Comparison of ENCODE assay signal across 12 mouse cellular contexts in the genomic region with DNA sequence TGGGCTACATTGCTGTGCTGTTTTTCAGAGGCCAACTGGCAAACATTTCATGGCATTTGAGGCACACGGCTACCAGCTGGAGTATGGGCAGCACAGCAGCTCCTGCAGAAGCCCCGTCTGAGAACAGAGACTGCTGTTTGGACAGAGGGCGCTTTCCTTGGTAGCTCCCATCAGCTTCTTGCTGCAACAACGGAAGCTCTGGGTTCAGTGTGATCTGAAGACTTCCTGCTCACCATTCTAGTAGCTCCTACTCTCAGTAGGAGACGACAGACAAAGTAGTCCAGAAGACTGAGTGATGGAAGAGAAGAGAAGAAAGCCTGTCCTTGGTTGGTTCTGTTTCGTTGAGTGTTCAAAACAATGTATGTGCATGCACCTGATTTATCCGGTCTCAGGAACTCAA. TPM values are rescaled to one million over a fixed set of nuclear protein-coding genes. Genes with fewer than 3 reads are reported as not detected.
DNase-seq lines count a peak whose midpoint lies in the region; ATAC-seq and TF ChIP-seq lines count a peak whose summit lies in the region.
"Had no signal": no experiment of that assay in that cellular context is flagged by ENCODE, and none has a peak within 500 bp of the region (broad histone marks: within the 10 kb centered on the region; RNA-seq: fewer than 3 reads in every experiment).

No protein-coding gene starts in this region.

- WGBS in lung, embryonic 16.5 days = 73% methylated on average over 7 of the region's 7 CpGs
- WGBS in lung, adult 2 months = 33% methylated on average over 7 of the region's 7 CpGs
- WGBS in hindbrain, embryonic 12.5 days = 83% methylated on average over 7 of the region's 7 CpGs

- peaks cover 16% of the 10 kb centered on the region for H3K4me1 ChIP-seq in lung, embryonic 16.5 days (replicated peaks; ENCODE audit: control insufficient read depth, insufficient read depth, low read length)
- H3K4me1 ChIP-seq in lung, adult 2 months (ENCODE audit: control insufficient read depth, insufficient read depth, low read length) = peaks cover 22% of the 10 kb centered on the region
- H3K4me1 ChIP-seq in cortical plate, adult 2 months (ENCODE audit: control insufficient read depth, insufficient read depth, low read length) = peaks cover 14% of the 10 kb centered on the region
- no peaks in the 10 kb centered on the region for H3K4me1 ChIP-seq in hindbrain, embryonic 12.5 days

- no peak for TF ChIP-seq CTCF in lung, adult 2 months (IDR thresholded peaks at IDR 0.05; ENCODE audit: insufficient read depth, low read length)
- TF ChIP-seq CTCF in cortical plate, adult 2 months (IDR thresholded peaks at IDR 0.05; ENCODE audit: extremely low read depth, insufficient read depth, low read length) = no peak

- H3K9me3 ChIP-seq in lung, embryonic 16.5 days (ENCODE audit: control insufficient read depth, low read length) = no peaks in the 10 kb centered on the region
- no peaks in the 10 kb centered on the region for H3K9me3 ChIP-seq in hindbrain, embryonic 12.5 days (replicated peaks)
- H3K9me3 ChIP-seq: embryonic facial prominence, embryonic 13.5 days; heart, embryonic 15.5 days; intestine, embryonic 15.5 days; limb, embryonic 13.5 days had no signal

- ATAC-seq in lung, embryonic 16.5 days (ENCODE audit: low read depth) = no peak
- peak; percentile 25 for ATAC-seq in megakaryocyte-erythroid progenitor cell, adult 5-6 weeks (replicated peaks; ENCODE audit: low FRiP score, low TSS enrichment, poor library complexity, severe bottlenecking)
- no peak for ATAC-seq in hindbrain, embryonic 12.5 days (ENCODE audit: low FRiP score)

- H3K9ac ChIP-seq in lung, embryonic 16.5 days (ENCODE audit: low read length) = no peak overlapping the region
- no peak overlapping the region for H3K9ac ChIP-seq in hindbrain, embryonic 12.5 days
- H3K9ac ChIP-seq: embryonic facial prominence, embryonic 13.5 days; heart, embryonic 15.5 days; intestine, embryonic 15.5 days; limb, embryonic 13.5 days had no signal

- peak overlapping the region; percentile 31; the same call in 1 of the 2 replicates for H3K27ac ChIP-seq in lung, embryonic 16.5 days (ENCODE audit: low read length)
- peak overlapping the region; percentile 80; the same call in 1 of the 2 replicates for H3K27ac ChIP-seq in cortical plate, adult 2 months (ENCODE audit: insufficient read depth, low read length)
- H3K27ac ChIP-seq in hindbrain, embryonic 12.5 days = no peak overlapping the region
- H3K27ac ChIP-seq: embryonic facial prominence, embryonic 13.5 days; heart, embryonic 15.5 days; intestine, embryonic 15.5 days; limb, embryonic 13.5 days had no signal

- no peak overlapping the region for H3K4me2 ChIP-seq in lung, embryonic 16.5 days (ENCODE audit: low read depth, low read length)
- no peak overlapping the region for H3K4me2 ChIP-seq in hindbrain, embryonic 12.5 days (replicated peaks)
- H3K4me2 ChIP-seq: embryonic facial prominence, embryonic 13.5 days; heart, embryonic 15.5 days; intestine, embryonic 15.5 days; limb, embryonic 13.5 days had no signal

- DNase-seq in lung, adult 2 months = no peak
- peak; percentile 63 for DNase-seq in ES-CJ7 (ENCODE audit: low read depth, low spot score)
- DNase-seq in urinary bladder, postnatal 10 days (ENCODE audit: low spot score) = no peak
- DNase-seq in cerebellum, adult 11-12 months = no peak

- no peak for TF ChIP-seq POLR2A in lung, adult 2 months (IDR thresholded peaks at IDR 0.05; ENCODE audit: borderline replicate concordance, extremely low read depth, low read depth, low read length)
- TF ChIP-seq POLR2A in cortical plate, adult 2 months (IDR thresholded peaks at IDR 0.05; ENCODE audit: extremely low read depth, insufficient read depth, low read length) = no peak

- H3K36me3 ChIP-seq in lung, embryonic 16.5 days (ENCODE audit: control insufficient read depth, insufficient read depth, low read length) = peaks cover 28% of the 10 kb centered on the region
- H3K36me3 ChIP-seq in hindbrain, embryonic 12.5 days = peaks cover 47% of the 10 kb centered on the region

- no peaks in the 10 kb centered on the region for H3K27me3 ChIP-seq in lung, embryonic 16.5 days (ENCODE audit: control insufficient read depth, insufficient read depth, low read depth, low read length)
- H3K27me3 ChIP-seq in hindbrain, embryonic 12.5 days = no peaks in the 10 kb centered on the region
- H3K27me3 ChIP-seq: embryonic facial prominence, embryonic 13.5 days; heart, embryonic 15.5 days; intestine, embryonic 15.5 days; limb, embryonic 13.5 days had no signal

- no peak overlapping the region for H3K4me3 ChIP-seq in lung, embryonic 16.5 days (ENCODE audit: low read length)
- H3K4me3 ChIP-seq in lung, adult 2 months (replicated peaks; ENCODE audit: extremely low read depth, low read depth, low read length) = no peak overlapping the region
- H3K4me3 ChIP-seq in cortical plate, adult 2 months (ENCODE audit: insufficient read depth, low read length) = no peak overlapping the region
- no peak overlapping the region for H3K4me3 ChIP-seq in hindbrain, embryonic 12.5 days
- H3K4me3 ChIP-seq: embryonic facial prominence, embryonic 13.5 days; heart, embryonic 15.5 days; intestine, embryonic 15.5 days; limb, embryonic 13.5 days had no signal

RNA-seq across cellular contexts. Expression of a gene that starts 42.9 kb away (rescaled TPM):
- 55.9 and 73.5 TPM in 2 replicates for polyA plus RNA-seq in lung, embryonic 16.5 days (2015; fragmentation: Nextera tagmentation; extraction: Ambion mirVana)
- 113 and 118 TPM in 2 replicates for polyA plus RNA-seq in lung, adult 2 months (2012; rRNA removed)
- 129 and 139 TPM in 2 replicates for polyA plus RNA-seq in cortical plate, adult 2 months (2012; rRNA removed)
- total RNA-seq in megakaryocyte-erythroid progenitor cell, adult 5-6 weeks (2014; fragmentation: Nextera tagmentation) = 13.0 and 14.7 TPM in 2 replicates
- 19.3 and 20.6 TPM in 2 replicates for total RNA-seq in megakaryocyte-erythroid progenitor cell, adult 5-6 weeks (2017)
- polyA plus RNA-seq in hindbrain, embryonic 12.5 days (2016; fragmentation: Nextera tagmentation; extraction: Ambion mirVana) = 93.4 and 107 TPM in 2 replicates
